Mouse (Mus musculus): Measurements from ENCODE around the gene 4933415A04Rik. TPM values are rescaled to one million over a fixed set of nuclear protein-coding genes. Genes with fewer than 3 reads are reported as not detected.
A peak's percentile ranks its signal among the peaks of the same experiment; 100 is the strongest.

4933415A04Rik gene
- polyA plus RNA-seq, 2 experiments = 0.11 to 0.17 TPM

GRCm38 (mm10) chr11:43617924-43618323 lies 31.1 kb downstream of the 4933415A04Rik start:
- no peaks in the 10 kb centered on the region for H3K36me3 ChIP-seq (replicated peaks; ENCODE audit: control insufficient read depth, insufficient read depth, low read depth)
- H3K9ac ChIP-seq (replicated peaks) = no peak overlapping the region
- no peak for TF ChIP-seq EP300 (IDR thresholded peaks at IDR 0.05; ENCODE audit: low read depth)
- TF ChIP-seq CTCF (IDR thresholded peaks at IDR 0.05; ENCODE audit: low read depth) = no peak
- ATAC-seq (ENCODE audit: insufficient read depth) (no peak), DNase-seq (ENCODE audit: low read depth in 3 of 3, low spot score in 3 of 3) (no peak)
- no peak overlapping the region for H3K4me2 ChIP-seq (ENCODE audit: low read depth)
- H3K4me3 ChIP-seq (ENCODE audit: insufficient read depth in 1 of 2, low read depth in 2 of 2, low read length in 2 of 2) = no peak overlapping the region
- 47% methylated on average over 5 of the region's 5 CpGs for WGBS (ENCODE audit: insufficient replicate concordance)
- H3K27me3 ChIP-seq (ENCODE audit: control insufficient read depth, insufficient read depth, low read length) = no peaks in the 10 kb centered on the region
- peaks cover 0 to 19% of the 10 kb centered on the region in 2 experiments; a peak in 2 of 4 replicates for H3K4me1 ChIP-seq (replicated peaks; ENCODE audit: control insufficient read depth in 2 of 2, insufficient read depth in 2 of 2, low read length in 1 of 2)
- H3K27ac ChIP-seq = no peak overlapping the region
- no peaks in the 10 kb centered on the region for H3K9me3 ChIP-seq (ENCODE audit: control insufficient read depth, low read length)

DNA sequence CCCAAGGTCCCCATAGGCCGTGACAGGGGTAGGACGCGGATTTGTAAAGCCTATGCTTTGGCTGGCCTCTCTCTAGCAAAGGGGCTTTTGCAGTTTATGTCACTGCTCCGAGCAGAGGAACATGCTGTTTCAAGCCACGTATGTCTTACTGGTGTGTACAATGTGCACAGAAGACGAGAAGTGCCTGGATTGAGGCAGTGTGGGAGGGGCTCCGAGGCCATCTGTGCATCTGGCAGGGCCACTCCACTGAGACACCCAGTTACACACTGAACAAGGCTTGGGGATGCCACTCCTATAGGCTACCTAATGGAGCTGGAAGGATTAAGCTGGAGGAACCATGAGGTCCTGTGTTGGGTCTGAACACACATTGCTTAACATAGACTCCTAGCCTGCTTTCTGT lies 31.6 kb downstream of the 4933415A04Rik start:
- no peak overlapping the region for H3K4me3 ChIP-seq (ENCODE audit: insufficient read depth in 1 of 2, low read depth in 2 of 2, low read length in 2 of 2)
- DNase-seq (ENCODE audit: low read depth in 3 of 3, low spot score in 3 of 3) (no peak), ATAC-seq (ENCODE audit: insufficient read depth) (no peak)
- no peak overlapping the region for H3K9ac ChIP-seq (replicated peaks)
- WGBS (ENCODE audit: insufficient replicate concordance) = 66% methylated on average over 7 of the region's 7 CpGs
- H3K4me2 ChIP-seq (ENCODE audit: low read depth) = no peak overlapping the region
- no peaks in the 10 kb centered on the region for H3K9me3 ChIP-seq (ENCODE audit: control insufficient read depth, low read length)
- H3K4me1 ChIP-seq (replicated peaks; ENCODE audit: control insufficient read depth in 2 of 2, insufficient read depth in 2 of 2, low read length in 1 of 2) = peaks cover 0 to 17% of the 10 kb centered on the region in 2 experiments; a peak in 2 of 4 replicates
- no peak for TF ChIP-seq EP300 (IDR thresholded peaks at IDR 0.05; ENCODE audit: low read depth)
- TF ChIP-seq CTCF (IDR thresholded peaks at IDR 0.05; ENCODE audit: low read depth) = no peak
- no peaks in the 10 kb centered on the region for H3K36me3 ChIP-seq (replicated peaks; ENCODE audit: control insufficient read depth, insufficient read depth, low read depth)
- H3K27me3 ChIP-seq (ENCODE audit: control insufficient read depth, insufficient read depth, low read length) = no peaks in the 10 kb centered on the region
- H3K27ac ChIP-seq = no peak overlapping the region

- Histone ChIP-seq H3K27me3 (ENCODE audit: control insufficient read depth, insufficient read depth, low read length) (no peaks in the 10 kb centered on the region), H3K9ac (replicated peaks) (no peak overlapping the region), H3K4me3 (ENCODE audit: insufficient read depth in 1 of 2, low read depth in 2 of 2, low read length in 2 of 2) (no peak overlapping the region), H3K27ac (no peak overlapping the region), H3K4me1 (replicated peaks; ENCODE audit: control insufficient read depth in 2 of 2, insufficient read depth in 2 of 2, low read length in 1 of 2) (peaks cover 0 to 19% of the 10 kb centered on the region in 2 experiments; a peak in 2 of 4 replicates), H3K4me2 (ENCODE audit: low read depth) (no peak overlapping the region), H3K36me3 (replicated peaks; ENCODE audit: control insufficient read depth, insufficient read depth, low read depth) (no peaks in the 10 kb centered on the region), H3K9me3 (ENCODE audit: control insufficient read depth, low read length) (no peaks in the 10 kb centered on the region)
- DNase-seq (ENCODE audit: low read depth in 3 of 3, low spot score in 3 of 3) = peak; percentile 14 to 22 (median 20)
- no peak for TF ChIP-seq EP300 (IDR thresholded peaks at IDR 0.05; ENCODE audit: low read depth)
- TF ChIP-seq CTCF (IDR thresholded peaks at IDR 0.05; ENCODE audit: low read depth) = no peak
- 56% methylated on average over 5 of the region's 5 CpGs for WGBS (ENCODE audit: insufficient replicate concordance)
- peak; percentile 50 for ATAC-seq (ENCODE audit: insufficient read depth)
Observed at GRCm38 (mm10) chr11:43621769-43622168, 34.9 kb downstream of the 4933415A04Rik start.

DNA sequence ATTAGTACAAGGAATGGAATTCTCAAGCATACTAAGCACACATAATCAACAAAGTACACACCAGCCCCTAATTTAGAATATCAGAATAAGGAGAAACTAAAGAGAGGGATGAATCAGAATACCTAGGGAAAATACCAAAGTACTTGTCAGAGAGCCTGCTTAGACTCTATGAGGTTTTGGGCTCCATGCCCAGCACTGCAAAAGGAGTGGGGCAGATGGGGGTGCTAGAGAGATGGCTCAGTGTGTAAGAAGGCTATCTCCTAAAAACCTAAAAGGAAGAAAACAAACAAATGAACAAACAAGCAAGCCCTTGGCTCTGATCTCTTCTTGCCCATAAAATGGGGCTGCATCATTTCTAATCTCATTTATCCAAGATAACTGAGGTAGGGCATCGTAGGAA lies 37.5 kb downstream of the 4933415A04Rik start:
- no peak for DNase-seq (ENCODE audit: low read depth in 3 of 3, low spot score in 3 of 3)

GRCm38 (mm10) chr11:43626300-43626926 lies 39.6 kb downstream of the 4933415A04Rik start:
- Histone ChIP-seq H3K27ac (no peak overlapping the region), H3K4me3 (ENCODE audit: insufficient read depth in 1 of 2, low read depth in 2 of 2, low read length in 2 of 2) (peak overlapping the region in 1 of 2 experiments; percentile 29; a peak in 1 of 4 replicates), H3K27me3 (ENCODE audit: control insufficient read depth, insufficient read depth, low read length) (no peaks in the 10 kb centered on the region), H3K9ac (replicated peaks) (no peak overlapping the region), H3K9me3 (ENCODE audit: control insufficient read depth, low read length) (no peaks in the 10 kb centered on the region), H3K4me2 (ENCODE audit: low read depth) (peak overlapping the region; percentile 23), H3K4me1 (replicated peaks; ENCODE audit: control insufficient read depth in 2 of 2, insufficient read depth in 2 of 2, low read length in 1 of 2) (peaks cover 0 to 7% of the 10 kb centered on the region in 2 experiments; a peak in 2 of 4 replicates), H3K36me3 (replicated peaks; ENCODE audit: control insufficient read depth, insufficient read depth, low read depth) (no peaks in the 10 kb centered on the region)
- peak in 1 of 3 experiments; percentile 18 for DNase-seq (ENCODE audit: low read depth in 3 of 3, low spot score in 3 of 3)
- peak; percentile 42; the same call in 1 of the 2 replicates for ATAC-seq (ENCODE audit: insufficient read depth)
- TF ChIP-seq EP300 (IDR thresholded peaks at IDR 0.05; ENCODE audit: low read depth) = no peak
- TF ChIP-seq CTCF (IDR thresholded peaks at IDR 0.05; ENCODE audit: low read depth) = no peak
- WGBS (ENCODE audit: insufficient replicate concordance) = 16% methylated on average over 12 of the region's 12 CpGs

More for the DNA sequence above, 37.5 kb downstream of the 4933415A04Rik start:
- H3K4me1 ChIP-seq (replicated peaks; ENCODE audit: control insufficient read depth in 2 of 2, insufficient read depth in 2 of 2, low read length in 1 of 2) = peaks cover 0 to 13% of the 10 kb centered on the region in 2 experiments; a peak in 2 of 4 replicates
- H3K4me3 ChIP-seq (ENCODE audit: insufficient read depth in 1 of 2, low read depth in 2 of 2, low read length in 2 of 2) = no peak overlapping the region
- H3K27ac ChIP-seq = no peak overlapping the region
- no peaks in the 10 kb centered on the region for H3K27me3 ChIP-seq (ENCODE audit: control insufficient read depth, insufficient read depth, low read length)
- no peak overlapping the region for H3K9ac ChIP-seq (replicated peaks)
- no peak for ATAC-seq (ENCODE audit: insufficient read depth)
- TF ChIP-seq CTCF (IDR thresholded peaks at IDR 0.05; ENCODE audit: low read depth) (no peak), EP300 (IDR thresholded peaks at IDR 0.05; ENCODE audit: low read depth) (no peak)
- 76% methylated on average over 1 of the region's 1 CpGs for WGBS (ENCODE audit: insufficient replicate concordance)
- H3K36me3 ChIP-seq (replicated peaks; ENCODE audit: control insufficient read depth, insufficient read depth, low read depth) = no peaks in the 10 kb centered on the region
- H3K9me3 ChIP-seq (ENCODE audit: control insufficient read depth, low read length) = no peaks in the 10 kb centered on the region
- no peak overlapping the region for H3K4me2 ChIP-seq (ENCODE audit: low read depth)

All from liver, embryonic 14.5 days (tissue).